Mouse (Mus musculus): ENCODE data around the gene Nup210. TPM values are rescaled to one million over a fixed set of nuclear protein-coding genes. Genes with fewer than 3 reads are reported as not detected.
"Not testable (repeated sequence)": the region's sequence is repeated elsewhere in the genome, so short reads cannot be mapped to it uniquely, and the experiment has no call there.

Gene Nup210
- polyA plus RNA-seq, 1 experiment from 2014 or later = 37.4 TPM

DNA sequence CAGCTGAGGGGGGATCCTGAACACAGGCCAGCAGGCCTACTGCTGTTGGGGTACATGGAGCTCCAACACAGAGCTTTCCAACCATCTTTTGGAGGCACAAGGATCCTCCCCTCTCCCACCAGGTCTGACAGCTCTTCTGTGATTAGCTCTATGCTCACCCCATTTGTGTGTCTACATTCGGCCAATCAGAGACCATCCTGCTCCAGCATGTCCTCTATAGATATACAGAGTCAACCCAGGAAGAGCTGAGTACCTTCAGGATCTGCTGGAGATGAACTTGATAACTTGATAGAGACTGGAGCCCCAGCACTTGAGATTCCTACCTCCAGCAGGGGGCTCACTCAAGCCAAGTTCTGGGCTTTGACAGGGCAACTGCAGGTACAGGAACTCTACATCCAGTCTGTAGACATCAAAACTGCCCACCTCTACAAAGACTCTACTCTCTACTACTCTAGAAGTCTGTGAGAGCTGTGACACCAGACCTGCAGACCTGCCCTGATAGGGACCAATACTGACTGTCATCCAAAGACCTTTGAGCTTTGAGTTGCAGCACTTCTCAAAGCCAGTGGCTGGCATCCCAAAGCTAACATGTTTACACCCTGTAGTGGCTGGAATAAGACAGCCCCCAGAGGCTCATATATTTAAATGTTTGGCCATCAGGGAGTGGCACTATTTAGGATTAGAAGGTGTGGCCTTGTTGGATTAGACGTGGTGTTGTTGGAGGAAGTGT, 11.1 kb downstream of the Nup210 start:
- Histone ChIP-seq H3K27me3 (ENCODE audit: control insufficient read depth, insufficient read depth, low read length) (no peaks in the 10 kb centered on the region), H3K9ac (ENCODE audit: low read length) (no peak overlapping the region), H3K4me1 (replicated peaks; ENCODE audit: control insufficient read depth, insufficient read depth, low read length) (0 out of 2 replicates have a peak, but pooled peaks cover 2% of the 10 kb centered on the region), H3K4me2 (ENCODE audit: low read depth, low read length, severe bottlenecking) (no peak overlapping the region), H3K27ac (ENCODE audit: low read depth, low read length) (no peak overlapping the region), H3K36me3 (ENCODE audit: control insufficient read depth, insufficient read depth, low read length) (no peaks in the 10 kb centered on the region), H3K9me3 (ENCODE audit: control insufficient read depth, low read length) (no peaks in the 10 kb centered on the region), H3K4me3 (ENCODE audit: low read depth, low read length) (no peak overlapping the region)
- ATAC-seq (replicated peaks; ENCODE audit: low FRiP score) (no peak), DNase-seq (ENCODE audit: low spot score) (no peak)
- 89% methylated on average over 2 of the region's 2 CpGs for WGBS

- peak; percentile 44; the same call in 1 of the 2 replicates for ATAC-seq (replicated peaks; ENCODE audit: low FRiP score)
- Histone ChIP-seq H3K9me3 (ENCODE audit: control insufficient read depth, low read length) (no peaks in the 10 kb centered on the region), H3K36me3 (ENCODE audit: control insufficient read depth, insufficient read depth, low read length) (no peaks in the 10 kb centered on the region), H3K27me3 (ENCODE audit: control insufficient read depth, insufficient read depth, low read length) (no peaks in the 10 kb centered on the region), H3K4me2 (ENCODE audit: low read depth, low read length, severe bottlenecking) (no peak overlapping the region), H3K9ac (ENCODE audit: low read length) (no peak overlapping the region), H3K4me3 (ENCODE audit: low read depth, low read length) (no peak overlapping the region), H3K27ac (ENCODE audit: low read depth, low read length) (no peak overlapping the region), H3K4me1 (replicated peaks; ENCODE audit: control insufficient read depth, insufficient read depth, low read length) (0 out of 2 replicates have a peak, but pooled peaks cover 2% of the 10 kb centered on the region)
- DNase-seq (ENCODE audit: low spot score) = peak; percentile 63
- WGBS = 70% methylated on average over 3 of the region's 3 CpGs
Measured at GRCm38 (mm10) chr6:91104765-91105399, 11.7 kb downstream of the Nup210 start.

- H3K36me3 ChIP-seq (ENCODE audit: control insufficient read depth, insufficient read depth, low read length); H3K27me3 ChIP-seq (ENCODE audit: control insufficient read depth, insufficient read depth, low read length); H3K27ac ChIP-seq (ENCODE audit: low read depth, low read length); H3K9me3 ChIP-seq (ENCODE audit: control insufficient read depth, low read length); H3K4me3 ChIP-seq (ENCODE audit: low read depth, low read length); H3K4me1 ChIP-seq (replicated peaks; ENCODE audit: control insufficient read depth, insufficient read depth, low read length); ATAC-seq (replicated peaks; ENCODE audit: low FRiP score); H3K4me2 ChIP-seq (ENCODE audit: low read depth, low read length, severe bottlenecking); H3K9ac ChIP-seq (ENCODE audit: low read length); DNase-seq (ENCODE audit: low spot score): not testable (repeated sequence)
- 76% methylated on average over 1 of the region's 1 CpGs for WGBS
Measured at GRCm38 (mm10) chr6:91103421-91103820, 13.2 kb downstream of the Nup210 start.

DNA sequence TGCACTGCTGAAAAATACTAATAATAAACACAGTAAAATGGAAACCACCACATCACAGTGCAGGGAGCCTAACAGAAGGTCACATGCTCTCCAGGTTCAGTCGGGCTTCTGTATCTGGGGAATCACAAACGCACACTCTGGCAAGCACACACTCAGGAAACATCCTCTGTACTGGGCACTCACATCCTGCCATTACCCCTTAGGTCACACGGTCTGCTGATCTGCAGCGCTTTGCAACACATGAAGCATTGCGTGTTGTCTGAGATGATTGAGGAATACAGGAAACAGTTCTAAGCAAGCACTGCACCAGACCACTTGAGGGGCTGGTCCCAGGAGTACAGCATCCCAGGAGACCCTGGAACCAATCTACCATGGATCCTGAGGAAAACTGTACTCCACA, 16.0 kb downstream of the Nup210 start:
- DNase-seq (ENCODE audit: low spot score) = no peak

DNA sequence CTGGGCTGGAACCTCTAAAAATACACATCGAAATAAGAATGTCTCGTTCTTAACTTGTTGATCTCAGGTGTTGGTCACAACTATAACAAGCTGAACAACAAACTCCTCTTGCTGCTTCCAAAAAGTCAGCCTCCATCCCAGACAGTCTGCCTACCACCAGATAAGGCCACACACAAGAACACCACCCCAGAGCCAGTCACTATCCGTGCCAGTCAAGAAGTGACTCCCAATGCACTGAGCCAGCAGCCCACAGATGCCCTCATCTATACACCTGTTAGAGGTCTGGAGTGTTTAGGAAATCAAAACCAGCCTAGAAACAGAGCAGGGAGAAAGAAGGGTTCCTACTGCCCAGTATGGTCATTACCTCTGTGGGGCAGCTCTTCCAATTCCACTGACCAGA, 18.8 kb downstream of the Nup210 start:
- no peaks in the 10 kb centered on the region for H3K27me3 ChIP-seq (ENCODE audit: control insufficient read depth, insufficient read depth, low read length)
- H3K9me3 ChIP-seq (ENCODE audit: control insufficient read depth, low read length) = no peaks in the 10 kb centered on the region
- peaks cover 7% of the 10 kb centered on the region; the same call in 1 of the 2 replicates for H3K36me3 ChIP-seq (ENCODE audit: control insufficient read depth, insufficient read depth, low read length)
- H3K4me1 ChIP-seq (replicated peaks; ENCODE audit: control insufficient read depth, insufficient read depth, low read length) = no peaks in the 10 kb centered on the region
- H3K4me2 ChIP-seq (ENCODE audit: low read depth, low read length, severe bottlenecking) = no peak overlapping the region
- 97% methylated on average over 3 of the region's 3 CpGs for WGBS
- ATAC-seq (replicated peaks; ENCODE audit: low FRiP score) = no peak
- H3K4me3 ChIP-seq (ENCODE audit: low read depth, low read length) = no peak overlapping the region
- no peak overlapping the region for H3K9ac ChIP-seq (ENCODE audit: low read length)
- no peak overlapping the region for H3K27ac ChIP-seq (ENCODE audit: low read depth, low read length)
- DNase-seq (ENCODE audit: low spot score) = no peak

More for the DNA sequence above, 16.0 kb downstream of the Nup210 start:
- Histone ChIP-seq H3K9me3 (ENCODE audit: control insufficient read depth, low read length) (no peaks in the 10 kb centered on the region), H3K4me3 (ENCODE audit: low read depth, low read length) (no peak overlapping the region), H3K27ac (ENCODE audit: low read depth, low read length) (no peak overlapping the region), H3K4me2 (ENCODE audit: low read depth, low read length, severe bottlenecking) (no peak overlapping the region), H3K27me3 (ENCODE audit: control insufficient read depth, insufficient read depth, low read length) (no peaks in the 10 kb centered on the region), H3K9ac (ENCODE audit: low read length) (no peak overlapping the region), H3K4me1 (replicated peaks; ENCODE audit: control insufficient read depth, insufficient read depth, low read length) (0 out of 2 replicates have a peak, but pooled peaks cover 2% of the 10 kb centered on the region), H3K36me3 (ENCODE audit: control insufficient read depth, insufficient read depth, low read length) (peaks cover 7% of the 10 kb centered on the region; the same call in 1 of the 2 replicates)
- ATAC-seq (replicated peaks; ENCODE audit: low FRiP score) = no peak
- WGBS = 93% methylated on average over 5 of the region's 5 CpGs

DNA sequence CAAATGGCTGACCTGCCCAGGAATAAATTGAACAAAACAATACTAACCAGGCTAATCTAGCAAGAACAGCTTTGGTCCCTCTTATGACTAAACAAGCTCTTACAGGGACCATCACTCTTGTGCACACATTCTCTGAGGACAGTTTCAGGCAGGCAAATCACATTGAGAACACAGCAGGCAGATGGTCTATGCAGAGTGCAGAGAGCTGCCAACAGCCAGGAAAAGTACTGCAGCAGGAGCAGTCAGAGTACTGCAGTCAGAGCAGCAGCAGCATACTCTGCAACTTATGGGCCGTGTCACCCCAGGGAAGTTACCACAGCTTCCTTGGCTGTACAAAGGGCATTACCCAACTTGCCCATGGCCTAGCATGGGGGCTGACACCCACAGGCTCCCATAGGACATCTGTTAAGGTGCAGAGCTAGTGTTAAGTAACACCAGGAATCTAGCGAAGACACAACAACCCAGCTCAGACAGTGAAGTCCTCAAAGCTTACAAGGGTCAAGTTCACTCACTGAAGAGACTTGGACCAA, 21.5 kb downstream of the Nup210 start:
- H3K9me3 ChIP-seq (ENCODE audit: control insufficient read depth, low read length) = no peaks in the 10 kb centered on the region
- no peak overlapping the region for H3K4me3 ChIP-seq (ENCODE audit: low read depth, low read length)
- peaks cover 7% of the 10 kb centered on the region; the same call in 1 of the 2 replicates for H3K36me3 ChIP-seq (ENCODE audit: control insufficient read depth, insufficient read depth, low read length)
- no peak overlapping the region for H3K27ac ChIP-seq (ENCODE audit: low read depth, low read length)
- no peak overlapping the region for H3K4me2 ChIP-seq (ENCODE audit: low read depth, low read length, severe bottlenecking)
- ATAC-seq (replicated peaks; ENCODE audit: low FRiP score) = no peak
- WGBS = 100% methylated on average over 2 of the region's 2 CpGs
- H3K27me3 ChIP-seq (ENCODE audit: control insufficient read depth, insufficient read depth, low read length) = no peaks in the 10 kb centered on the region
- H3K9ac ChIP-seq (ENCODE audit: low read length) = no peak overlapping the region
- no peak for DNase-seq (ENCODE audit: low spot score)
- no peaks in the 10 kb centered on the region for H3K4me1 ChIP-seq (replicated peaks; ENCODE audit: control insufficient read depth, insufficient read depth, low read length)

GRCm38 (mm10) chr6:91092216-91092899, 24.3 kb downstream of the Nup210 start:
- no peaks in the 10 kb centered on the region for H3K9me3 ChIP-seq (ENCODE audit: control insufficient read depth, low read length)
- no peak overlapping the region for H3K27ac ChIP-seq (ENCODE audit: low read depth, low read length)
- DNase-seq (ENCODE audit: low spot score) = no peak
- H3K9ac ChIP-seq (ENCODE audit: low read length) = no peak overlapping the region
- WGBS = 79% methylated on average over 10 of the region's 10 CpGs
- H3K27me3 ChIP-seq (ENCODE audit: control insufficient read depth, insufficient read depth, low read length) = no peaks in the 10 kb centered on the region
- H3K4me1 ChIP-seq (replicated peaks; ENCODE audit: control insufficient read depth, insufficient read depth, low read length) = no peaks in the 10 kb centered on the region
- no peak overlapping the region for H3K4me2 ChIP-seq (ENCODE audit: low read depth, low read length, severe bottlenecking)
- no peak overlapping the region for H3K4me3 ChIP-seq (ENCODE audit: low read depth, low read length)
- peaks cover 2% of the 10 kb centered on the region; the same call in 1 of the 2 replicates for H3K36me3 ChIP-seq (ENCODE audit: control insufficient read depth, insufficient read depth, low read length)
- ATAC-seq (replicated peaks; ENCODE audit: low FRiP score) = no peak

GRCm38 (mm10) chr6:91085114-91085892, 31.3 kb downstream of the Nup210 start:
- Histone ChIP-seq H3K4me3 (ENCODE audit: low read depth, low read length) (no peak overlapping the region), H3K4me2 (ENCODE audit: low read depth, low read length, severe bottlenecking) (no peak overlapping the region), H3K36me3 (ENCODE audit: control insufficient read depth, insufficient read depth, low read length) (peaks cover 2% of the 10 kb centered on the region; the same call in 1 of the 2 replicates), H3K4me1 (replicated peaks; ENCODE audit: control insufficient read depth, insufficient read depth, low read length) (no peaks in the 10 kb centered on the region), H3K27me3 (ENCODE audit: control insufficient read depth, insufficient read depth, low read length) (no peaks in the 10 kb centered on the region), H3K27ac (ENCODE audit: low read depth, low read length) (no peak overlapping the region), H3K9me3 (ENCODE audit: control insufficient read depth, low read length) (no peaks in the 10 kb centered on the region), H3K9ac (ENCODE audit: low read length) (no peak overlapping the region)
- DNase-seq (ENCODE audit: low spot score) (no peak), ATAC-seq (replicated peaks; ENCODE audit: low FRiP score) (no peak)
- WGBS = 77% methylated on average over 5 of the region's 5 CpGs
